Mouse (Mus musculus): ENCODE results near the gene Kcnk6.
"Not testable (repeated sequence)": the region's sequence is repeated elsewhere in the genome, so short reads cannot be mapped to it uniquely, and the experiment has no call there.

Gene Kcnk6

GRCm38 (mm10) chr7:29212199-29212765 is 20.0 kb downstream of the Kcnk6 start:
- no peak for DNase-seq (ENCODE audit: extremely low read depth, insufficient read length, low spot score)

- peak; percentile 95 for DNase-seq (ENCODE audit: extremely low read depth, insufficient read length, low spot score)
Measured at GRCm38 (mm10) chr7:29211415-29212198, 20.7 kb downstream of the Kcnk6 start.

GRCm38 (mm10) chr7:29211013-29211412 is 21.3 kb downstream of the Kcnk6 start:
- peak; percentile 54 for DNase-seq (ENCODE audit: extremely low read depth, insufficient read length, low spot score)

- no peak for DNase-seq (ENCODE audit: extremely low read depth, insufficient read length, low spot score)
Measured at GRCm38 (mm10) chr7:29202577-29202976, 29.7 kb downstream of the Kcnk6 start.

- not testable (repeated sequence) for DNase-seq (ENCODE audit: extremely low read depth, insufficient read length, low spot score)
Measured at GRCm38 (mm10) chr7:29194230-29194629, 38.1 kb downstream of the Kcnk6 start.

- DNase-seq (ENCODE audit: extremely low read depth, insufficient read length, low spot score), result not testable (repeated sequence)
Measured at GRCm38 (mm10) chr7:29181323-29181722, 51.0 kb downstream of the Kcnk6 start.

GRCm38 (mm10) chr7:29180854-29181236 is 51.5 kb downstream of the Kcnk6 start:
- DNase-seq (ENCODE audit: extremely low read depth, insufficient read length, low spot score), result no peak

- peak; percentile 99 for DNase-seq (ENCODE audit: extremely low read depth, insufficient read length, low spot score)
Measured at GRCm38 (mm10) chr7:29180077-29180853, 52.0 kb downstream of the Kcnk6 start, which contains the start of gene Psmd8. TSS of gene Psmd8 (minus strand) at chr7:29180701.

- peak; percentile 54 for DNase-seq (ENCODE audit: extremely low read depth, insufficient read length, low spot score)
Measured at GRCm38 (mm10) chr7:29179323-29179722, 53.0 kb downstream of the Kcnk6 start.

GRCm38 (mm10) chr7:29178106-29178505 is 54.2 kb downstream of the Kcnk6 start:
- no peak for DNase-seq (ENCODE audit: extremely low read depth, insufficient read length, low spot score)

GRCm38 (mm10) chr7:29172390-29173016 is 59.8 kb downstream of the Kcnk6 start:
- peak; percentile 28 for DNase-seq (ENCODE audit: extremely low read depth, insufficient read length, low spot score)
